Mouse (Mus musculus) neural tube, embryonic 14.5 days (tissue): ENCODE measurements around the gene 1810010H24Rik. TPM values are rescaled to one million over a fixed set of nuclear protein-coding genes. Genes with fewer than 3 reads are reported as not detected.
"Not testable (repeated sequence)": the region's sequence is repeated elsewhere in the genome, so short reads cannot be mapped to it uniquely, and the experiment has no call there.

ENCODE experiments used
- ATAC-seq: fragments of 200-750 bp; cut with Nextera tagmentation; 2 replicates; pipeline ENCODE4 v1.8.0; 2017; ENCODE audit warnings: low read depth, mild to moderate bottlenecking, moderate TSS enrichment, moderate library complexity
- H3K27ac ChIP-seq: fragments of 300-500 bp; sonication (generic); 2 replicates; pipeline ENCODE4 v1.5.1; 2014; ENCODE audit warnings: low read depth, mild to moderate bottlenecking, control low read depth, low read length, moderate library complexity, mixed read lengths
- H3K27me3 ChIP-seq: fragments of 300-500 bp; sonication (generic); 2 replicates; pipeline ENCODE4 v1.6.1; 2014; ENCODE audit warnings: low read length; ENCODE audit not compliant: control insufficient read depth, insufficient read depth
- H3K36me3 ChIP-seq: fragments of 300-500 bp; sonication (generic); 2 replicates; pipeline ENCODE4 v1.6.1; 2014; ENCODE audit warnings: low read length, mixed read lengths; ENCODE audit not compliant: control insufficient read depth, insufficient read depth
- H3K4me1 ChIP-seq: fragments of 300-500 bp; sonication (generic); 2 replicates; pipeline ENCODE4 v1.6.1; 2014; ENCODE audit warnings: low read length; ENCODE audit not compliant: control insufficient read depth, insufficient read depth
- H3K4me2 ChIP-seq: fragments of 300-500 bp; sonication (generic); 2 replicates; pipeline ENCODE4 v1.6.1; 2014; ENCODE audit warnings: mild to moderate bottlenecking, low read depth, low read length, control low read depth
- H3K4me3 ChIP-seq: fragments of 300-500 bp; sonication (generic); 2 replicates; pipeline ENCODE4 v1.5.1; 2014; ENCODE audit warnings: low read depth, low read length, control low read depth, mixed read lengths
- H3K9ac ChIP-seq: fragments of 300-500 bp; sonication (generic); replicated peaks from 2 replicates; pipeline ENCODE4 v1.6.1; 2014; ENCODE audit warnings: low read depth, mild to moderate bottlenecking, control low read depth, low read length, mixed read lengths
- H3K9me3 ChIP-seq: fragments of 300-500 bp; sonication (generic); 2 replicates; pipeline ENCODE4 v1.6.1; 2016; ENCODE audit warnings: low read length; ENCODE audit not compliant: control insufficient read depth
- WGBS: fragments of 180-500 bp; shearing (Covaris S2); extraction: QIAGEN DNeasy Blood & Tissue Kit; methylation state at CpG from one replicate; pipeline ENCODE4 v1.1.7; 2014; 5-methylcytosine and 5-hydroxymethylcytosine counted together
- polyA plus RNA-seq: library from polyadenylated mRNA; unstranded; fragments of >200 nt; fragmentation: Nextera tagmentation; extraction: Ambion mirVana; gene quantifications from 2 replicates; pipeline ENCODE4 v1.2.1, GENCODE M21; 2014

Gene 1810010H24Rik
- polyA plus RNA-seq, 1 experiment from 2014 or later, result 9.9 TPM

DNA sequence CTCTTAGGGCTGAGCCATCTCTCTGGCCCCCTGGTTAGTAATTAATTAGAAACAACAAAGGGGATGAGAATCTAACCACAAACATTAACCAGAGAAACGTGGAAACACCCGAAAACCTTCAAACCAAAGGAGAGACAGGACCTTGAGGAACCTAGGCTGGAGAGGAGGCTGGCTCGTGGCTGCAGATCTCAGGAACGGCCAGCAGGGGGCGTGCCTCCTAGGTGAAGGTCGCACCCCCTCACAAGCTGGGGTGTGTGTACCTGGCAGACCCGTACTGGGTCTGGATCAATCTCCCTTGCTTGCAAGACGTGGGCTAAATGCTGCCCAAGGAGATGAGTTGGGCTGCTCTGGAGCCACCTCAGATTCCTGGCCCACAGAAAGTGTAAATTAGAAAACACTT lies 6.9 kb upstream of the 1810010H24Rik start:
- Histone ChIP-seq H3K9ac (no peak overlapping the region), H3K27ac (no peak overlapping the region), H3K4me2 (no peak overlapping the region), H3K9me3 (no peaks in the 10 kb centered on the region), H3K36me3 (no peaks in the 10 kb centered on the region), H3K27me3 (no peaks in the 10 kb centered on the region), H3K4me3 (no peak overlapping the region), H3K4me1 (no peaks in the 10 kb centered on the region)
- ATAC-seq, result no peak
- 28% methylated on average over 8 of the region's 8 CpGs for WGBS

DNA sequence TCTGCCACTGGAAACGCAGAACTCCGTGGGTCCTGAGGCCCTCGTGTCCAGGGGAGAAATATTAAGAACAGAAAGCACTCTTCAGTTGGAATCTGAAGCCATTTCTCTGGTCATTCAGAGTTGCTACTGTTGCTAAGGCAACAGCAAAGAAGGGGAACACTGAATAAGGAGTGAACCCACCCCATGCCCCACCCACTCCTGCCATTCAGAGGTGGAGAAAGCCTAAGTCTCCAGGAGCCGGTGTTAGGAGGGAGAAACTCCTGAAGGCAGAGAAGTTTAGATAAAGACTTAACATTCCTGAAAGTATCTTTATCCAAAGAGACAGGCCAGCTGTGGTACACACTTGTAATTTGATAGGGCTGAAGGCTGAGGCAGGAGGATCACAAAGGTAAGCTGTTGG lies 6.2 kb upstream of the 1810010H24Rik start:
- no peak overlapping the region for H3K27ac ChIP-seq
- H3K36me3 ChIP-seq, result no peaks in the 10 kb centered on the region
- no peaks in the 10 kb centered on the region for H3K9me3 ChIP-seq
- H3K9ac ChIP-seq, result no peak overlapping the region
- 45% methylated on average over 4 of the region's 4 CpGs for WGBS
- no peak for ATAC-seq
- no peak overlapping the region for H3K4me3 ChIP-seq
- H3K4me1 ChIP-seq, result no peaks in the 10 kb centered on the region
- H3K27me3 ChIP-seq, result no peaks in the 10 kb centered on the region
- no peak overlapping the region for H3K4me2 ChIP-seq

DNA sequence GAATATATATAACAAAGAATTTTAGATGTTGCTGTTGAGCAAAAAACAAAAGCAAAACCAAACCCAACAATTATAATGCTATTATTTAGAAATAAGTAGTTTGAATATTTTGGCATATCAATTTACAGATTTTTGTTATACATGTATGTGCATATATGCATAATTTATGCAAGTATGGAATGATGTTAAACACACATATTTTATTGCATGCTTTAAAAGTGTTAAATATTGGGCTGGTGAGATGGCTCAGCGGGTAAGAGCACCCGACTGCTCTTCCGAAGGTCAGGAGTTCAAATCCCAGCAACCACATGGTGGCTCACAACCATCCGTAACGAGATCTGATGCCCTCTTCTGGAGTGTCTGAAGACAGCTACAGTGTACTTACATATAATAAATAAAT lies 5.8 kb upstream of the 1810010H24Rik start:
- H3K9me3 ChIP-seq, H3K4me3 ChIP-seq, H3K4me2 ChIP-seq, ATAC-seq, H3K27me3 ChIP-seq, H3K36me3 ChIP-seq, H3K4me1 ChIP-seq, H3K9ac ChIP-seq, H3K27ac ChIP-seq: not testable (repeated sequence)
- WGBS, result 91% methylated on average over 3 of the region's 5 CpGs

DNA sequence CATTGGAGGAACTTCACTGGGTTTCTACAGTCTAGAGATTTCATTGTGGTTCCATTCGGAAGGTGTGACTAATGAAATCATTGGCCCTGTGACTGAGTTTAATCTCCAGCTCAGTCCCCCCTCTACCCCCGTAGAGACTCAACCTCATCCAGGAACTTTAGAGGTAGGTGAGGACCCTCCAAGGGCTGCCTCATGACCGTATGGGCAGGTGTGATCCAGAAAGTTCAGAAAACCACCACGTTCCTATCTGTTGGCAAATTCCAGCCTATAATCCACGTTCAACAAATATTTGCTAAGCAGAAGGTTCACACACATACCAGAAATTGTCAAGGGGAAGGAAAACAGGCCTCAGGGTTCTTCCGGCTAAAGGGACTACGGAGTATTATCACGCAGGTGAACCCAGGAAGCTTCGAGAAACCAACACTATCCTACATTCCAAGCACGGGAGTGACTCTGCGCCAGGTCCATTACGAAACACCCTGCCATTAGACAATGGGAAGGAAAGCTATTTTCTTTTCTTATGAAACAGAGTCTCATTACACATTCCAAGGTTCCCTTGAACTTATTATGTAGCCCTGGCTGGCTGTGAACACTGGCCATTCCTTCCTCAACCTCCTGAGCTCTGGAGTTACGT lies 3.3 kb upstream of the 1810010H24Rik start:
- H3K9ac ChIP-seq, result no peak overlapping the region
- no peaks in the 10 kb centered on the region for H3K36me3 ChIP-seq
- no peak overlapping the region for H3K4me3 ChIP-seq
- H3K4me1 ChIP-seq, result peaks cover 5% of the 10 kb centered on the region; the same call in 1 of the 2 replicates
- no peak overlapping the region for H3K27ac ChIP-seq
- ATAC-seq, result no peak
- WGBS, result 93% methylated on average over 13 of the region's 13 CpGs
- no peaks in the 10 kb centered on the region for H3K9me3 ChIP-seq
- H3K27me3 ChIP-seq, result no peaks in the 10 kb centered on the region
- H3K4me2 ChIP-seq, result no peak overlapping the region

DNA sequence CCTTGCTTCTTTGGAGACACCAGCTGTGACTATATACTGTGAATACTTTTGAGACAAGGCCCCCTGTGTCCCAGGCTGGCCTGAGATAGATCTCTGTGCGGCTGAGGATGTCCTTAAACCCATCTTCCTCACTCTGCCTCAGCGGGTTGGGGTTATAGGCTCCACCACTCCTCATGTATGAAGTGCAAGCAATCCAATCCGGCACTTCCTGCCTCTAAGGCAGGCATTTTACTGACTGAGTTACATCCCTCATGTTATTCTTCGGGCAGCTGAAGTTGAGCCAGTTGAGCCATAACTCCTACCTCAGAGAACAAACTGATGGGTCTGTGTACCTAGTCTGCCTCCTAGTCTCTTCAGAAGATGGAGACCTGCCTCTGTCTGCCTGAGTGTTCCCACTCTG lies 1.1 kb upstream of the 1810010H24Rik start:
- no peak overlapping the region for H3K9ac ChIP-seq
- H3K4me1 ChIP-seq, result peaks cover 5% of the 10 kb centered on the region; the same call in 1 of the 2 replicates
- H3K36me3 ChIP-seq, result no peaks in the 10 kb centered on the region
- 55% methylated on average over 4 of the region's 4 CpGs for WGBS
- no peaks in the 10 kb centered on the region for H3K9me3 ChIP-seq
- H3K4me2 ChIP-seq, result peak overlapping the region; percentile 66
- H3K4me3 ChIP-seq, result no peak overlapping the region
- no peak overlapping the region for H3K27ac ChIP-seq
- H3K27me3 ChIP-seq, result no peaks in the 10 kb centered on the region
- no peak for ATAC-seq

DNA sequence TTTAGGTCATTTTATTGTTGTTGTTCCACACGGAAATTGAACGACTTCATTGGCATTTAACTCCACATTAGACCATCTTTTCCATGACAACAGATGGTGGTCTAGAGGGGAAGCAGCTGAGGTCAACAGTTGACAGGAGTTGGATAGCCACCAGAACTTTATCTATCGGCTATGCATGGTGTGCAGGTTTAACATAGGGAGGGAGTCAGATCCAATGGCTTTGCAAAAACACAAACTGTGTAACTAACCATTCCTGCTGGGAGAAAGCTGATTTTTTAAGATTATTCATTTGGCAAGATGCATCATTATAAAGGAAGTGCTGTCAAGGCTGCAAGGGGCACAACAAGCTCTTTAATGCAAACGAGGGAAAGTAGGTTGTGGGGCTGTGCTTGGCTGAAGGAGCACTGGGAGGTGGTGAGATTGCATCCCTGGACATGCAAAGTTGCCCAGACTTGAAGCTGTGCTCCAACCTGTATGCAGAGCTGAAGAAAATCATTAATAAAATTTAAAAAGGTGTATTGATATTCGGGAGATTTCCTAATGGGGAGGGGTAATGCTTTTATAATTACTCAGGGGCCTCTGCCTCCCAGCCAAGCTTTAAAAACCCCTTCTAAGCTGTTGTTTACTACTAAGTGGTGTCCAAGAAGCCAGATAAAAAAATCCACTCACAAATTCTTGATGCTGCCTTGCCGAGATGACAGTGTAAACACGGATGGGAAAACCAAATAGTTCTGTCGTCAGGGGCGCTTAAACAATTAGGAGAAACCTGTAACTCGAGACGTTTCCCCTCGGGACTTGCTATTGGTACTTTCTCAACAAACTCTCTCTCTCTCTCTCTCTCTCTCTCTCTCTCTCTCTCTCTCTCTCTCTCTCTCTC lies 1.3 kb downstream of the 1810010H24Rik start:
- Histone ChIP-seq H3K27ac (no peak overlapping the region), H3K4me3 (peak overlapping the region; percentile 31; the same call in 1 of the 2 replicates), H3K9ac (no peak overlapping the region), H3K4me2 (peak overlapping the region; percentile 66), H3K27me3 (no peaks in the 10 kb centered on the region), H3K9me3 (no peaks in the 10 kb centered on the region), H3K36me3 (no peaks in the 10 kb centered on the region), H3K4me1 (peaks cover 5% of the 10 kb centered on the region; the same call in 1 of the 2 replicates)
- whole genome bisulfite sequencing, result 7% methylated on average over 12 of the region's 12 CpGs
- ATAC-seq, result no peak

DNA sequence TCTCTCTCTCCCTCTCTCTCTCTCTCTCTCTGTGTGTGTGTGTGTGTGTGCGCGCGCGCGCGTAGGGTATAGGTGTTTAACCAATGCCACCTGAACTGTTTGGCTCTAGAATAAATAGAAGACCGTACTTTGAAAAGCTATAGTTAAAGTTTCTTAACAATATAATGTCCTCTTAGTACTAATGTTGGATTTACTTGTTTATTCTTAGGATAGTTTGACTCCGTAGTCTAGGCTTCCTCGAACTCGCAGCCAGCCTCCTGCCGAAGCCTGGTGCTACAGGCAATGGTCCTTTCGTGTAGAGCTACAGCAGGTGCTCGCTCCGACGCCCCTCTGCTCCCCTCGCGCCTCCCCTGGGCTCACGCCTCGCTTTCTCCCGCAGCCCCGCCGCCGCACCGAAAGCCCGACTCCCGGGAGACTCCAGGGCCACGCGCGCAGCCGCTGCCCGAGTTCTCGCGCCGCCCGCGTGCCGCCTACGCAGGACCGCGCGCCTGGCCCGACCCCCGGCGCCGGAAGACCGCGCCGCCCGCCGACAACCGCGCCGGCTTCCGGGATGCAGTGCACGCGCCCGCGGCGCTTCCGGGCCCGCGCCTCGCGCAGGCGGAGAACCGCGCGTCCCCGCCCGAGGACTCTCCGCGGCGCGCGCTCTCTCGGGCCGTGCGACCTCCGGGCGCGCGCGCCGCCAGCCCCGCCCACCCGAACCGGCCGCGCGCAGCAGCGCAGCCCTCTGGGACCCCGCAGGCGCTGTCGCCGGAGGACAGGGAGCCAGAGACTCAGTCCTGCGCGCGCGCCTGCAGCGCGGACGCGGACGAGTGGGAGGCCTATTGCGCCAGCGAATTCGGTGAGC lies 2.2 kb downstream of the 1810010H24Rik start:
- Histone ChIP-seq H3K27me3 (no peaks in the 10 kb centered on the region), H3K27ac (peak overlapping the region; percentile 80), H3K36me3 (0 out of 2 replicates have a peak, but pooled peaks cover 3% of the 10 kb centered on the region), H3K4me1 (peaks cover 5% of the 10 kb centered on the region; the same call in 1 of the 2 replicates), H3K9me3 (no peaks in the 10 kb centered on the region), H3K4me3 (peak overlapping the region; percentile 59), H3K9ac (peak overlapping the region; percentile 61), H3K4me2 (peak overlapping the region; percentile 66)
- WGBS, result 1% methylated on average over 103 of the region's 107 CpGs
- peak; percentile 90 for ATAC-seq

DNA sequence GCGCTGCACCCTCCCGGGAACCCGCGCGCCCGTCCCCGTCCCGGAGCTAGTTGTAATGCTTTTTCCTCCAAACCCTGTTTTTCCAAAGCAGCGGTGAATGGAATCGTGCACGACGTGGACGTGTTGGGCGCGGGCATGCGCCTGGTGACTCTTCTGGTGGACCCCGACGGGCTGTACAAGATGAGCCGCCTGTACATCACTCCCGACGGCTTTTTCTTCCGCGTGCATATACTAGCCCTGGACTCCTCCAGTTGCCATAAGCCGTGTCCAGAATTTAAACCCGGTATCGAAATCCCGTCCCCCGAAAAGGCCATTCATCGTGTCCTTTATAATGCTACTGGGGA lies 2.8 kb downstream of the 1810010H24Rik start:
- no peaks in the 10 kb centered on the region for H3K9me3 ChIP-seq
- H3K4me3 ChIP-seq, result peak overlapping the region; percentile 59
- H3K36me3 ChIP-seq, result 0 out of 2 replicates have a peak, but pooled peaks cover 6% of the 10 kb centered on the region
- WGBS, result 5% methylated on average over 29 of the region's 29 CpGs
- peak overlapping the region; percentile 66 for H3K4me2 ChIP-seq
- peak overlapping the region; percentile 61 for H3K9ac ChIP-seq
- no peaks in the 10 kb centered on the region for H3K27me3 ChIP-seq
- peak overlapping the region; percentile 80 for H3K27ac ChIP-seq
- peaks cover 5% of the 10 kb centered on the region; the same call in 1 of the 2 replicates for H3K4me1 ChIP-seq
- peak; percentile 55; the same call in 1 of the 2 replicates for ATAC-seq
